24 mouse cellular contexts compared by ENCODE assay signal in genomic region chr6:54200031-54200722, GRCm38 (mm10).
A peak's percentile ranks its signal among the peaks of the same experiment; 100 is the strongest.
DNase-seq lines count a peak whose midpoint lies in the region; ATAC-seq lines count a peak whose summit lies in the region.
"Had no signal": no experiment of that assay in that cellular context is flagged by ENCODE, and none has a peak within 500 bp of the region (broad histone marks: within the 10 kb centered on the region; RNA-seq: fewer than 3 reads in every experiment).

No protein-coding gene starts in this region.

- H3K4me3 ChIP-seq in heart, embryonic 11.5 days (ENCODE audit: low read depth, low read length), result no peak overlapping the region
- H3K4me3 ChIP-seq in hindbrain, embryonic 10.5 days, result no peak overlapping the region; the same call in 1 of the 2 replicates
- no peak overlapping the region for H3K4me3 ChIP-seq in hindbrain, embryonic 13.5 days
- H3K4me3 ChIP-seq in midbrain, embryonic 10.5 days, result no peak overlapping the region; the same call in 1 of the 2 replicates
- H3K4me3 ChIP-seq in midbrain, embryonic 16.5 days (ENCODE audit: low read depth, low read length), result no peak overlapping the region
- H3K4me3 ChIP-seq: embryonic facial prominence, embryonic 15.5 days; erythroblast, embryonic 14.5 days; forebrain, embryonic 10.5 days; gastrocnemius, adult 2 months; heart, embryonic 12.5 days had no signal

- no peak for ATAC-seq in heart, embryonic 11.5 days (replicated peaks; ENCODE audit: insufficient number of reproducible peaks, low FRiP score, low TSS enrichment)
- no peak for ATAC-seq in hindbrain, embryonic 13.5 days (ENCODE audit: low FRiP score)
- ATAC-seq in midbrain, embryonic 16.5 days, result no peak
- ATAC-seq: CD4-positive, CD25-positive, alpha-beta regulatory T cell, adult 4 months; forebrain, embryonic 14.5 days; hindbrain, embryonic 16.5 days; inflammation-experienced regulatory T-cells, adult 6 months had no signal

- H3K9me3 ChIP-seq in heart, embryonic 11.5 days (replicated peaks; ENCODE audit: control insufficient read depth, low read length), result no peaks in the 10 kb centered on the region
- no peaks in the 10 kb centered on the region for H3K9me3 ChIP-seq in hindbrain, embryonic 10.5 days
- no peaks in the 10 kb centered on the region for H3K9me3 ChIP-seq in hindbrain, embryonic 13.5 days
- no peaks in the 10 kb centered on the region for H3K9me3 ChIP-seq in midbrain, embryonic 10.5 days (replicated peaks)
- no peaks in the 10 kb centered on the region for H3K9me3 ChIP-seq in midbrain, embryonic 16.5 days (replicated peaks; ENCODE audit: control insufficient read depth, low read length, poor library complexity, severe bottlenecking)
- H3K9me3 ChIP-seq: embryonic facial prominence, embryonic 15.5 days; forebrain, embryonic 10.5 days; heart, embryonic 12.5 days had no signal

- DNase-seq in heart, adult 11 months, result peak; percentile 72
- DNase-seq in hindbrain, embryonic 10.5 days (ENCODE audit: low spot score), result no peak
- DNase-seq in midbrain, embryonic 10.5 days (ENCODE audit: low spot score), result no peak
- DNase-seq in ZHBTc4 (ENCODE audit: low read depth, low spot score), result peak; percentile 41
- DNase-seq: adrenal gland, postnatal 10 days; B cell, adult 2 months; cerebellum, adult 11 months; cerebellum, adult 8-10 months; cerebellum, postnatal 14 days; embryo, embryonic 11 days; gastrocnemius, adult 2 months; gastrocnemius, postnatal 25 days had no signal

- no peaks in the 10 kb centered on the region for H3K27me3 ChIP-seq in heart, embryonic 11.5 days (ENCODE audit: control insufficient read depth, insufficient read depth, low read length)
- H3K27me3 ChIP-seq in hindbrain, embryonic 10.5 days (ENCODE audit: insufficient read depth, poor library complexity, severe bottlenecking), result peaks cover 5% of the 10 kb centered on the region
- H3K27me3 ChIP-seq in hindbrain, embryonic 13.5 days, result no peaks in the 10 kb centered on the region
- peaks cover 64% of the 10 kb centered on the region for H3K27me3 ChIP-seq in midbrain, embryonic 10.5 days (ENCODE audit: low read depth, poor library complexity, severe bottlenecking)
- H3K27me3 ChIP-seq in midbrain, embryonic 16.5 days (ENCODE audit: control insufficient read depth, insufficient read depth, low read depth, low read length), result no peaks in the 10 kb centered on the region; the same call in 1 of the 2 replicates
- H3K27me3 ChIP-seq: embryonic facial prominence, embryonic 15.5 days; heart, embryonic 12.5 days had no signal

- WGBS in heart, embryonic 11.5 days (ENCODE audit: insufficient replicate concordance), result 86% methylated on average over 11 of the region's 11 CpGs
- 60% methylated on average over 11 of the region's 11 CpGs for WGBS in hindbrain, embryonic 10.5 days
- WGBS in hindbrain, embryonic 13.5 days, result 59% methylated on average over 11 of the region's 11 CpGs
- 43% methylated on average over 11 of the region's 11 CpGs for WGBS in midbrain, embryonic 10.5 days
- 25% methylated on average over 11 of the region's 11 CpGs for WGBS in midbrain, embryonic 16.5 days

- H3K9ac ChIP-seq in heart, embryonic 11.5 days (ENCODE audit: low read depth, low read length), result no peak overlapping the region
- H3K9ac ChIP-seq in hindbrain, embryonic 13.5 days, result no peak overlapping the region
- H3K9ac ChIP-seq in midbrain, embryonic 16.5 days (ENCODE audit: low read depth, low read length), result no peak overlapping the region
- H3K9ac ChIP-seq: embryonic facial prominence, embryonic 15.5 days; heart, embryonic 12.5 days had no signal

- no peak overlapping the region for H3K27ac ChIP-seq in heart, embryonic 11.5 days (ENCODE audit: low read depth, low read length)
- H3K27ac ChIP-seq in hindbrain, embryonic 10.5 days, result peak overlapping the region; percentile 59
- no peak overlapping the region for H3K27ac ChIP-seq in hindbrain, embryonic 13.5 days
- H3K27ac ChIP-seq in midbrain, embryonic 10.5 days (replicated peaks), result peak overlapping the region; percentile 68
- H3K27ac ChIP-seq in midbrain, embryonic 16.5 days (ENCODE audit: low read length), result no peak overlapping the region
- H3K27ac ChIP-seq: embryonic facial prominence, embryonic 15.5 days; forebrain, embryonic 10.5 days; gastrocnemius, adult 2 months had no signal

- no peak overlapping the region for H3K4me2 ChIP-seq in heart, embryonic 11.5 days
- H3K4me2 ChIP-seq in hindbrain, embryonic 13.5 days, result no peak overlapping the region
- H3K4me2 ChIP-seq in midbrain, embryonic 16.5 days (ENCODE audit: low read length), result no peak overlapping the region
- H3K4me2 ChIP-seq: embryonic facial prominence, embryonic 15.5 days; heart, embryonic 12.5 days had no signal

- no peaks in the 10 kb centered on the region for H3K36me3 ChIP-seq in heart, embryonic 11.5 days (ENCODE audit: control insufficient read depth, insufficient read depth, low read length)
- no peaks in the 10 kb centered on the region for H3K36me3 ChIP-seq in hindbrain, embryonic 10.5 days
- H3K36me3 ChIP-seq in hindbrain, embryonic 13.5 days, result no peaks in the 10 kb centered on the region
- no peaks in the 10 kb centered on the region for H3K36me3 ChIP-seq in midbrain, embryonic 10.5 days
- no peaks in the 10 kb centered on the region for H3K36me3 ChIP-seq in midbrain, embryonic 16.5 days (ENCODE audit: control insufficient read depth, insufficient read depth, low read length)
- H3K36me3 ChIP-seq: embryonic facial prominence, embryonic 15.5 days; forebrain, embryonic 10.5 days; G1E; heart, embryonic 12.5 days had no signal

- H3K4me1 ChIP-seq in heart, embryonic 11.5 days (ENCODE audit: control insufficient read depth, insufficient read depth, low read length), result peaks cover 11% of the 10 kb centered on the region; the same call in 1 of the 2 replicates
- peaks cover 24% of the 10 kb centered on the region for H3K4me1 ChIP-seq in hindbrain, embryonic 10.5 days (replicated peaks)
- H3K4me1 ChIP-seq in hindbrain, embryonic 13.5 days (replicated peaks), result peaks cover 11% of the 10 kb centered on the region
- peaks cover 58% of the 10 kb centered on the region for H3K4me1 ChIP-seq in midbrain, embryonic 10.5 days
- peaks cover 7% of the 10 kb centered on the region for H3K4me1 ChIP-seq in midbrain, embryonic 16.5 days (ENCODE audit: control insufficient read depth, insufficient read depth, low read length)
- H3K4me1 ChIP-seq: embryonic facial prominence, embryonic 15.5 days had no signal

Comparison
In these comparisons a context has a peak if more than half of its experiments do, and no peak if none do; other contexts are left out.
1. H3K27ac ChIP-seq: peak in hindbrain, embryonic 10.5 days (single experiment) and midbrain, embryonic 10.5 days (single experiment); none in heart, embryonic 11.5 days (single experiment), hindbrain, embryonic 13.5 days (single experiment) and midbrain, embryonic 16.5 days (single experiment).
2. DNase-seq: peak in heart, adult 11 months (single experiment) and ZHBTc4 (single experiment); none in hindbrain, embryonic 10.5 days (single experiment) and midbrain, embryonic 10.5 days (single experiment).